Mouse (Mus musculus) limb, embryonic 10.5 days (tissue): ENCODE data around the gene Rpap2. TPM values are rescaled to one million over a fixed set of nuclear protein-coding genes. Genes with fewer than 3 reads are reported as not detected.
A peak's percentile ranks its signal among the peaks of the same experiment; 100 is the strongest.

Source experiments
- DNase-seq: peaks from one replicate; pipeline ENCODE4 v3.0.0-alpha.2; 2017; ENCODE audit warnings: low spot score
- H3K27ac ChIP-seq: fragments of 300-500 bp; sonication (generic); 2 replicates; pipeline ENCODE4 v1.5.1; 2016; ENCODE audit warnings: mild to moderate bottlenecking
- H3K27me3 ChIP-seq: fragments of 300-500 bp; sonication (generic); 2 replicates; pipeline ENCODE4 v1.6.1; 2016; ENCODE audit warnings: low read depth, mild to moderate bottlenecking; ENCODE audit not compliant: poor library complexity, severe bottlenecking
- H3K36me3 ChIP-seq: fragments of 300-500 bp; sonication (generic); 2 replicates; pipeline ENCODE4 v1.6.1; 2016; ENCODE audit warnings: mild to moderate bottlenecking, moderate library complexity
- H3K4me1 ChIP-seq: fragments of 300-500 bp; sonication (generic); 2 replicates; pipeline ENCODE4 v1.6.1; 2016
- H3K4me3 ChIP-seq: fragments of 300-500 bp; sonication (generic); 2 replicates; pipeline ENCODE4 v1.5.1; 2016; ENCODE audit warnings: mild to moderate bottlenecking, moderate library complexity
- H3K9me3 ChIP-seq: fragments of 300-500 bp; sonication (generic); replicated peaks from 2 replicates; pipeline ENCODE4 v1.6.1; 2016; ENCODE audit warnings: mild to moderate bottlenecking
- WGBS: fragments of 180-500 bp; shearing (Covaris S2); methylation state at CpG from one replicate; pipeline ENCODE4 v1.1.7; 2016; 5-methylcytosine and 5-hydroxymethylcytosine counted together
- polyA plus RNA-seq: library from polyadenylated mRNA; unstranded; fragments of >200 nt; fragmentation: Nextera tagmentation; extraction: Ambion mirVana; gene quantifications from 2 replicates; pipeline ENCODE4 v1.2.1, GENCODE M21; 2016

The Rpap2 gene
- polyA plus RNA-seq, 1 experiment from 2014 or later = 22.7 TPM

DNA sequence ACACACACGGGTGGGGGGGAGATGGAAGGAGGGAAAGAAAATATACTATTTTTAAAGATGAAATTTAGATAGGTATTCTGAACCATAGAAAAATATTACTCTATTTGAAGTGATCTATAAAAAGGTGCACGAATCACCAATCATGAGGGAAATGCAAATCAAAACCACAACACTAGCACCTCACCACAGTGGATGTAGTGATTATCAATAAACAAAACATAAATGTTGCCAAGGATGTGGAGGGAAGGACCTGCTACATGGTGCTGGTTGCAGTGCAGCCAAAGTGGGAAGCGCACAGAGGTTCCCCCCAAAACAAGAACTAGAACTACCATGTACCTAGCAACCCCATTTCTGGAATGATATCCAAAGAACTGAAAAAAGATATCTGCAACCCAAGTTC, 97.8 kb downstream of the Rpap2 start:
- no peak overlapping the region for H3K27ac ChIP-seq
- H3K4me1 ChIP-seq = no peaks in the 10 kb centered on the region
- H3K9me3 ChIP-seq = no peaks in the 10 kb centered on the region
- no peak for DNase-seq
- 78% methylated on average over 3 of the region's 3 CpGs for WGBS
- H3K27me3 ChIP-seq = no peaks in the 10 kb centered on the region
- H3K4me3 ChIP-seq = no peak overlapping the region
- no peaks in the 10 kb centered on the region for H3K36me3 ChIP-seq

DNA sequence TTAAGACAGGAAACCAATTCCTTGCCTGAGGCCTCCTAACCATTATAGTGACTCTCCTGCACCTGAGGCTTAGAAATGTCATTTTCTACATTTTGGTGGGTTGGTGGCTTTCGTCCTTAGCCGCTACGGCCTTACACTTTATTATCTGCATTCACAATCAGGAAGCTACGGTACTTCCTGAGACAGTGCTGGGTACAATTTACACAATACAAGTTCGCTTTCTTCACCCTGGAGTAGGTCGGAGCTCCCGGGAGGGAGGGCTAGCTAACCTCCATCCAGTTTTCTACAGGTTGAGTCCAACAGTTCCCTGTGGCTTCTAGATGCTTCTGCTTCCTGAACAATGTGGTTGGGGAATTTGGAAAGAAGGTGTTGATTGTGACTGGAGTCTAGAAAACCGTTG, 101.7 kb downstream of the Rpap2 start:
- H3K4me3 ChIP-seq = no peak overlapping the region
- no peaks in the 10 kb centered on the region for H3K36me3 ChIP-seq
- 85% methylated on average over 8 of the region's 8 CpGs for WGBS

DNA sequence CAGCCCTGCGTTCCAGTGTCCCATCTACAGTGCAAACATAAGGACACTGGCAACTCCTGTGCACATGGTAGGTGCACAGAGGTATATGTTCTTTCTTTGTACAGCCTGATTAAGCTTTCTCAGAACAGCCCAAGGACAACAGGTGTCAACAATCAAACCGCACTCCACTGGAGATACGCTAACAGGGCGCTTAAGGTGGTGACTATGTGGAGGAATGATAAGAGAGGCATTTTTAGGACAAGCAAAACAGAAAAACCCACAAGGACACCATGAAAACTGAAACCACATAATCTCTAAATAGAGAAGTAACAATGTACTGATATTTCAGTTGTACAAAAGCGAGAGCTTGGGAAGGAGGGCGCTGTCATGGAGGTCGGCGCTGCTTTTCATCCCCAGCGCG, 103.7 kb downstream of the Rpap2 start:
- H3K27ac ChIP-seq = no peak overlapping the region
- H3K4me3 ChIP-seq = no peak overlapping the region
- H3K27me3 ChIP-seq = no peaks in the 10 kb centered on the region
- H3K9me3 ChIP-seq = no peaks in the 10 kb centered on the region
- 95% methylated on average over 10 of the region's 10 CpGs for WGBS
- no peaks in the 10 kb centered on the region for H3K4me1 ChIP-seq
- DNase-seq = no peak
- H3K36me3 ChIP-seq = no peaks in the 10 kb centered on the region

More for the DNA sequence above, 101.7 kb downstream of the Rpap2 start:
- peak; percentile 7 for DNase-seq
- H3K9me3 ChIP-seq = no peaks in the 10 kb centered on the region
- no peak overlapping the region for H3K27ac ChIP-seq
- H3K4me1 ChIP-seq = no peaks in the 10 kb centered on the region
- no peaks in the 10 kb centered on the region for H3K27me3 ChIP-seq

DNA sequence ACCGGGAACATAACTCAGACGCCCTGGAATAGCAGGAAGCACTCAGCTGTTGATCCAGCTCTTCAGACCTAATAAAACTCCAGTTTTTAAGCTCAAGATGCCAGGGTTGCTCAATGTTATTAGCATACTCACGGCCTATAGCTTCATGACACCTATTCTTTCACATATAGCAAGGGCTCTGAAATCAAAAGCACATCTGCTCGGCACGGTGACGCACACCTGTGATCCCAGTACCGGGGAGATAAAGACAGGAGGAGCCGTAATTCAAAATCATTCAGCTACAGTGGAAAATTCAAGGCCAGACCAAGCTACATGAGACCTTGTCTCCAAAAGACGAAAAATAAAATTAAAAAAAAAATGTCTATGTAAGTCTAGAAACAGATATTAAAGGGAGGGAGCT, 104.5 kb downstream of the Rpap2 start:
- Histone ChIP-seq H3K36me3 (no peaks in the 10 kb centered on the region), H3K4me3 (no peak overlapping the region), H3K9me3 (no peaks in the 10 kb centered on the region), H3K4me1 (no peaks in the 10 kb centered on the region), H3K27ac (no peak overlapping the region), H3K27me3 (no peaks in the 10 kb centered on the region)
- 86% methylated on average over 9 of the region's 9 CpGs for WGBS
- no peak for DNase-seq

DNA sequence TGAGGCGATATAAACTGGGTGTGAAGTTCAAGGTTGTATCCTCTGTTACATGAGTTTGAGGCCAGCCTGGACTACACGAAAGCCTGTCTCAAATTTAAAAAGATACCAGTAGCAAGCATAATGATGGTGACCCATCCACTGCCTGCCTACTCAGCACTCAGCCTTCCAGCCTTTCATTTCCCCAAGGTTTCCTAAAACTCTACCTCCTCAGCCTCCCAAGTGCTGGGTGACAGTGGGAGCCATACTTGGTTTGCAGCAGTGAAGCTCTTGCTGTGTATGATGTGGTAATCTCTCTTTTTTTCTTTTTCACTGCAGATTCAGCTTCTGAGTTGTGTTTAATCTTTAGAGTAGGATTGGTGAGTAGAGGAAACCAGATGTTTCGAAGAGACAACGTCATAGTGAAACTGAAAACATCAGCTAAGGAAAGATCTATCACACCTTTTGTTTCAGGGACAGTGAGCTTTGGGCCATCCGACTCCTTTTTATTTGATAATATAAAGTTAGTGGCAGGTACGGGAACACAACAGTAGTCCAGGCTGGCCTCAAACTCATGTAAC, 106.1 kb downstream of the Rpap2 start:
- H3K27ac ChIP-seq = no peak overlapping the region
- no peaks in the 10 kb centered on the region for H3K4me1 ChIP-seq
- no peak overlapping the region for H3K4me3 ChIP-seq
- no peak for DNase-seq
- no peaks in the 10 kb centered on the region for H3K27me3 ChIP-seq
- WGBS = 85% methylated on average over 6 of the region's 6 CpGs
- H3K36me3 ChIP-seq = no peaks in the 10 kb centered on the region
- H3K9me3 ChIP-seq = no peaks in the 10 kb centered on the region

DNA sequence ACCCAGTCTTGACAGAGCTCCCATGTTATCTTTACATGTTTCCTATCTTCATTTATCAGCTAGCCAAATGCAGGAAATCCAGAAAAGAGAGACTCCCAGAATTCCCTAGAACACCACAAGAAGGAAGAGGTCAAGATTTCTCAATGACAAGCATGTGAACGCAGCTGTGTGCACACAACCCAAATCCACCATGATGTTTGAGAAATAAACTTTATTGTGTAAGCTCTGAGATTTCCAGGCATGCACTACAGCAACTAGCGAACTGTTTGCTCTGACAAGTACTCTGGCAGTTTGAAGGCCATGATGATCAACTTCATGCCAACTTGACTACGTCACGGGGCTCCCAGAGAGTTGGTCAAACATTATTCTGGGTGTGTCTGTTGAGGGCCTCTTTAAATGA, 108.6 kb downstream of the Rpap2 start:
- 91% methylated on average over 4 of the region's 4 CpGs for WGBS
- Histone ChIP-seq H3K4me1 (no peaks in the 10 kb centered on the region), H3K9me3 (no peaks in the 10 kb centered on the region), H3K27ac (no peak overlapping the region), H3K4me3 (no peak overlapping the region), H3K27me3 (peaks cover 3% of the 10 kb centered on the region; the same call in 1 of the 2 replicates), H3K36me3 (no peaks in the 10 kb centered on the region)
- DNase-seq = no peak

DNA sequence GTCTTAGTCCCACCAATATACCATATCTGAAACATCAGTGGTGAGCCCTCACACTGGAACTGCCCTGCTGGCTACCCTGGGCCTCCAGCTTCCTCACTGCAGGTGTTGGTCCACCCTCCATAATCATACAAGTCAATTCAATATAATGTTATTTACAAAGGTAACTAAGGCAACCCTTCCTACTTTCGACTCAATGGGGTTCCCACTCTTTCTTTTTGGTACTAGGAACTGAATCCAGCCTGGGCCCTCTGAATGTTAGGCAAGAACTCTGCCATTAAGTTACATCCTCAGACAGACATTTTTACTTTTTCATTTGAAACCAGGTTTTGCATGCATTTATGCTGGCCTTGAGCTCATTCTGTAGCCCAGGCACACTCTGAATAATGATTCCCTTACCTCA, 109.1 kb downstream of the Rpap2 start:
- Histone ChIP-seq H3K27ac (no peak overlapping the region), H3K4me3 (no peak overlapping the region), H3K4me1 (no peaks in the 10 kb centered on the region), H3K27me3 (peaks cover 5% of the 10 kb centered on the region; the same call in 1 of the 2 replicates), H3K9me3 (no peaks in the 10 kb centered on the region), H3K36me3 (no peaks in the 10 kb centered on the region)
- DNase-seq = no peak
- 93% methylated on average over 1 of the region's 1 CpGs for WGBS

DNA sequence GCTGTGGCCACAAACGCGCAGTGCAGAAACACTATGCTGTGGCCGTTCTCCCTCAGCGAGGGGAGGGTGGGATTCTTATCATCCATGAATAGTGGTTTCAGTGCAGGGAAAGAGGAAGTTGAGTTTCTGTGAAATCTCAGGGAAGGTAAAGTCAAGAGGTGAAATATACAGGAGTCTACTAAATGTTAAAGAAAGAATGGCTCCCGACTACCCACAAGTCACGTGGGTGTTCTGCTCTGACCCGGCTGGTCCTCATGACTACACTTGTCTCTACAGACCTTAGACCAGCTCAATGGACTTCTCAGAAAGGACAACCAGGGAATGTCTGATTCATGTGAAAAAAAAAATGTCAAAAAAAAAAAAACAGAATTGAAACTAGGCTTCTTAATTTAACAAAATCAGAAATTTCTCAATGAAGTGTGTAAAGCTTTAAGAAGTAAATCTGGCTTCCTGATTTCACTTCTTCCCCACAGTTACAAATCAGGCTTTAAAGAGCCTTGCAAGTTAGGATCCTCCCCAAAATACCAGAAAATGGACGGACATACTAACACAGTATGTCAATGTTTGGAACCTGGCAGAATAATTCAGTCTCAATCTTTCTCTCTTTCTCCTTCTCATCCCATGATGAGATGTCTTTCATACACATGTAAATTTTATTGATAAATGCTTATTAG, 111.1 kb downstream of the Rpap2 start:
- no peak overlapping the region for H3K4me3 ChIP-seq
- DNase-seq = no peak
- no peaks in the 10 kb centered on the region for H3K4me1 ChIP-seq
- no peak overlapping the region for H3K27ac ChIP-seq
- WGBS = 92% methylated on average over 8 of the region's 8 CpGs
- H3K27me3 ChIP-seq = peaks cover 14% of the 10 kb centered on the region; the same call in 1 of the 2 replicates
- H3K36me3 ChIP-seq = no peaks in the 10 kb centered on the region
- H3K9me3 ChIP-seq = no peaks in the 10 kb centered on the region

Other genes with a start within 250 kb of the Rpap2 start
- 0.36 TPM in 2 replicates for gene Ephx4, start 194.6 kb upstream of the Rpap2 start, polyA plus RNA-seq
- gene Lpcat2b, start 165.8 kb upstream of the Rpap2 start, polyA plus RNA-seq = not detected in 2 replicates
- gene Btbd8, start 159.4 kb upstream of the Rpap2 start, polyA plus RNA-seq = 3.0 and 4.0 TPM in 2 replicates
- 0.36 and 0.56 TPM in 2 replicates for gene Gm42669, start 89.8 kb upstream of the Rpap2 start, polyA plus RNA-seq
- gene 1700028K03Rik, start 62.7 kb upstream of the Rpap2 start, polyA plus RNA-seq = 0.06 and 0.10 TPM in 2 replicates
- gene Glmn, start 515 bp downstream of the Rpap2 start, polyA plus RNA-seq = 33.0 and 39.0 TPM in 2 replicates
- gene Gfi1, start 128.7 kb downstream of the Rpap2 start, polyA plus RNA-seq = 0.05 and 0.26 TPM in 2 replicates
- gene Ube2d2b, start 232.7 kb downstream of the Rpap2 start, polyA plus RNA-seq = 0.11 and 0.40 TPM in 2 replicates